Mouse (Mus musculus) adrenal gland, postnatal 10 days (tissue): ENCODE results near the gene Cpsf3. TPM values are rescaled to one million over a fixed set of nuclear protein-coding genes. Genes with fewer than 3 reads are reported as not detected.

Experiments
- DNase-seq: peaks from one replicate; pipeline ENCODE4 v3.0.0; 2021; ENCODE audit warnings: mixed read lengths
- total RNA-seq, 2 experiments: library from RNA; stranded (reverse); gene quantifications; 2 replicates each; pipeline ENCODE4 v1.2.3; 2021

The Cpsf3 gene
- total RNA-seq, 2 experiments from 2014 or later: 68.6 to 74.4 TPM

DNA sequence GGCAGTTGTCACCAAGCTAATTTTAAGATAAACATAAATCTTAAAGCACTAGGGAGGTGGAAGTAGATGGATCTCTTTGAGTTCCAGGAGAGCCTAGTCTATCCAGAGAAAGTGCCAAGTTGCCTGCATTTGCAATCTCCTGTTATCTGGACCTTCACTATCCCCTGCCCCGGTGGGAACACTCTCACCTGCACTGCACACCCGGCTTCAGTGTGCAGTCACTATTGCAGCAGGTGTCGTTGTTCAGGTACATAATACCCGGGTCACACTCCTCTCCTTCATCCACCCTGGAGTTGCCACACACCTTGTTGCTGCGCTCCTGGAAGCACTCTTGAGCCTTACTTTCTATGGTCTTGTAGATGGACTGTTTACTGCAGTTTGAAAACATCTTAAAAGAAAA lies 48.6 kb downstream of the Cpsf3 start:
- no peak for DNase-seq

DNA sequence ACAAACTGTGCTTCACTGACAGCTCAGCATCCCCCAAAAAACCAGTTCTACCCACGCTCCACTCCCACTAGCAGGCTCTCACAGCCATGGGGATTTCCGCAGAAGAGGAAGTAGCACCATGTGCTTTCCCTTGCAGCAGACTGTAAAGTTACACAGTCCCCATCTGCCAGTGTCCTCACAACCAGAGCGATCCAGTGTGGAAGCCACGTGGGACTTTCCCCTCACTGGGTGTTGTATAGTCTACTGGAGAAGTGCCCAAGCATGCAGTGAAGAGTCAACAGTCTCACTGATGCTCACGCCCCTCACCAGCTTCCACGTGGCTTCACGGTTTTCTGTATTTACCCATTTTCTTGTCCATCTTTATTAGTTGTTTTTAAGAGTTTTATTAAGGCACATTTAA lies 50.7 kb downstream of the Cpsf3 start:
- DNase-seq: no peak

DNA sequence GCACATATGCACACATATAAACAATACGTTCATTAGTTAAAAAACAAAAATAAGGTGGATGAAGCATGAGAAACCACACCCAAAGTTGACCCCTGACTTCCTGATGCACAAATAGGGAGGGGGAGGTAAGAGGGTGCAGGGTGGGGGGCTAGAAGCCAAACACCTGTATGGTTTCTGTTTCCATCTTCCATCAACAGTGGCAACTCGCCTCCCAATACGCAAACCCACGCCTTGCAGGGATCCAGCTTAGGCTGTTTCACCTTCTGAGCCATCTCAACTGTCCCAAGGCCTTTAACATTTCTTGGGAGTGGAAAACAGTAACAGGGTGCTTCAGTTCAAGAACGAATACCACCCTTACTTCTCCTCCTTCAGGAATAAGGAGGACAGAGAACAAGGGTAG lies 52.0 kb downstream of the Cpsf3 start:
- no peak for DNase-seq

- no peak for DNase-seq
Observed at GRCm38 (mm10) chr12:21340674-21341073, 55.5 kb downstream of the Cpsf3 start.

DNA sequence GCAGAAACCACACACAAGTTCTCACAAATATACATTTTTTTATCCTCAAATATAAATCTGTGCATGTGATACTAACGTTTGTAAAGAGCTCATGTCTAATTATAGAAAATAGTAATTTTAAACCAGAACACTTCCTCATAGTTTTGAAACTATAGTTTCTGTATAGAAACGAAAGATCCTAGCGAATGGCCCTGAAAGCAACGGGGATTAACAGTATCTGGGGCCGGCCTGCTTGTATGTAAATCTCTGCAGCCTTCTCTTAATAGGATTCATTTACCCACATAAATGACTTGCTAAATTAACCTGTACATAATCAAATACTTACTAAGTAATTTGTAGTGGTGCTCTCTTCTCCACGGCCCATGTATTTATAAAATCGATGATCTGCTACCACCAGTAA lies 61.8 kb downstream of the Cpsf3 start:
- no peak for DNase-seq

DNA sequence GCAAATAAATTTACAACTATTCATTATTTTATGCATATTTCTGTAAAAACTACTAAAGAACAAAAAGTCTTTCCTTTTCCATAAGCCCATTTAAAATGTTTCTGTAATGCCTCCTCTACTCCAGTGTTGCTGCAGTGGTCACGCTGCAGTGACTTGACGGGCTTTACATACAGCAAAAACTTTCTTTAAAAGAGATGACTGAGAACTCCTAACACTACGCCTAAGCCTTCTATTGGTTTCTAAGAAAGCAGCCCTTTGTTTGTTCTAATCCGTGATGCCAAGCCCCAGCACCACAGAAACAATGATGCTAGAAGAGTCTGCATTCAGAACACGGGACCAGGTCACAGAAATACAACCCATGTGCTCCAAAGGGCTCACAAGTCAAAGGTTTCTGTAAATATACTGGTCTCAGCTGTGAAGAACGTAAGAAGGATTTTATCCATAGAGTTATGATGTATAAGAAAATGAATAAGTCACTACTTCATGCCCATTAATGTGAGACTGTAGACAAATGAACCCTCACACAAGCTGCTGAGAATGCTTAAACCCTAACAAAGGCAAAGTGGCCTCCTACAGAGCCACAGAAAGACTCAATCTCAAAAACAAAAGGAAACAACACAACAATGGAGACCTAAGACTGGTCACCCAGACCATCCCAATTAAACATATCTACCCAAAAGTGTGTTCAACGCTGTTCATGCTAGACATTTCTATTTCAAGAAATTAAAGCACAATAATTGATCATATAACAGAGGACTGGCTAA lies 65.1 kb downstream of the Cpsf3 start:
- no peak for DNase-seq

DNA sequence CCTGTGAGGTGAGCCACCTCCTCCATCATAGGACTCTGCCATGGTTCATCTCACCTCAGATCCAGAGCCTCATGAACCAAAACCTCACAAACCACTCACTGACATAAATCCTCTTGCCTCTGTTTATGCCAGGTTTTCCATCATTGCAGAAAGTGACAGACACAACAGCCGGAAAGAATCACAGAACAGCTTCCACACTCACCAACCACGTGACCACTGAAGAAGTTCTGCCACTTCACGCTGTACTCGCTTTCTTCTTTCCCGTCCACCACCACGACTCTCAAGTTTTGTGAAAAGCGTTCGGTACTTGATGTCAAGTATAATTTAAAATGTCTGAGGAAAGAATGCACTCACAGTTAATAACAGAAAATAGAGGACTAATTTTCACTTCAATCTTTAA lies 68.5 kb downstream of the Cpsf3 start:
- no peak for DNase-seq

- DNase-seq: no peak
Observed at GRCm38 (mm10) chr12:21362686-21363085, 77.5 kb downstream of the Cpsf3 start.

- DNase-seq: no peak
Observed at GRCm38 (mm10) chr12:21363195-21363594, 78.0 kb downstream of the Cpsf3 start.

Other genes starting within 250 kb of the Cpsf3 start
- gene Itgb1bp1, start 893 bp downstream of the Cpsf3 start, total RNA-seq: 10 to 100 TPM; 58.7 to 63.3 TPM
- 10 to 100 TPM; 73.4 to 86.9 TPM for gene Iah1, start 31.0 kb downstream of the Cpsf3 start, total RNA-seq
- gene Adam17, start 88.2 kb downstream of the Cpsf3 start, total RNA-seq: 10 to 100 TPM; 48.0 to 53.1 TPM
- gene Ywhaq, start 132.2 kb downstream of the Cpsf3 start, total RNA-seq: 100 to 1,000 TPM; 236 to 242 TPM